Mouse (Mus musculus) heart, embryonic 16.5 days (tissue): Measurements from ENCODE around the gene Plagl2. TPM values are rescaled to one million over a fixed set of nuclear protein-coding genes. Genes with fewer than 3 reads are reported as not detected.
"Not testable (repeated sequence)": the region's sequence is repeated elsewhere in the genome, so short reads cannot be mapped to it uniquely, and the experiment has no call there.

ENCODE experiments used
- ATAC-seq: fragments of 200-750 bp; cut with Nextera tagmentation; replicated peaks from 2 replicates; pipeline ENCODE4 v1.8.0; 2017; ENCODE audit warnings: moderate number of reproducible peaks; ENCODE audit not compliant: insufficient read depth, low FRiP score; ENCODE audit errors: extremely low read depth
- H3K27ac ChIP-seq: fragments of 300-500 bp; sonication (generic); 2 replicates; pipeline ENCODE4 v1.5.1; 2014; ENCODE audit warnings: mild to moderate bottlenecking, low read length, control low read depth, moderate library complexity
- H3K27me3 ChIP-seq: fragments of 300-500 bp; sonication (generic); 2 replicates; pipeline ENCODE4 v1.6.1; 2014; ENCODE audit warnings: low read length, mixed read lengths; ENCODE audit not compliant: control insufficient read depth, insufficient read depth
- H3K36me3 ChIP-seq: fragments of 300-500 bp; sonication (generic); 2 replicates; pipeline ENCODE4 v1.6.1; 2014; ENCODE audit not compliant: control insufficient read depth, insufficient read depth
- H3K4me1 ChIP-seq: fragments of 300-500 bp; sonication (generic); 2 replicates; pipeline ENCODE4 v1.6.1; 2014; ENCODE audit warnings: low read length, mixed read lengths; ENCODE audit not compliant: control insufficient read depth, insufficient read depth
- H3K4me2 ChIP-seq: fragments of 300-500 bp; sonication (generic); 2 replicates; pipeline ENCODE4 v1.6.1; 2014; ENCODE audit warnings: low read depth, mild to moderate bottlenecking, control low read depth, low read length
- H3K4me3 ChIP-seq: fragments of 300-500 bp; sonication (generic); 2 replicates; pipeline ENCODE4 v1.5.1; 2014; ENCODE audit warnings: mild to moderate bottlenecking, control low read depth, low read length
- H3K9ac ChIP-seq: fragments of 300-500 bp; sonication (generic); 2 replicates; pipeline ENCODE4 v1.6.1; 2014; ENCODE audit warnings: low read length, control low read depth
- H3K9me3 ChIP-seq: fragments of 300-500 bp; sonication (generic); replicated peaks from 2 replicates; pipeline ENCODE4 v1.6.1; 2016; ENCODE audit warnings: low read length; ENCODE audit not compliant: control insufficient read depth
- WGBS: fragments of 180-500 bp; shearing (Covaris S2); extraction: QIAGEN DNeasy Blood & Tissue Kit; methylation state at CpG from one replicate; pipeline ENCODE4 v1.1.7; 2014; 5-methylcytosine and 5-hydroxymethylcytosine counted together
- polyA plus RNA-seq: library from polyadenylated mRNA; unstranded; fragments of >200 nt; fragmentation: Nextera tagmentation; extraction: Ambion mirVana; gene quantifications from 2 replicates; pipeline ENCODE4 v1.2.1, GENCODE M21; 2015

The Plagl2 gene
- polyA plus RNA-seq, 1 experiment from 2014 or later = 10.3 TPM

DNA sequence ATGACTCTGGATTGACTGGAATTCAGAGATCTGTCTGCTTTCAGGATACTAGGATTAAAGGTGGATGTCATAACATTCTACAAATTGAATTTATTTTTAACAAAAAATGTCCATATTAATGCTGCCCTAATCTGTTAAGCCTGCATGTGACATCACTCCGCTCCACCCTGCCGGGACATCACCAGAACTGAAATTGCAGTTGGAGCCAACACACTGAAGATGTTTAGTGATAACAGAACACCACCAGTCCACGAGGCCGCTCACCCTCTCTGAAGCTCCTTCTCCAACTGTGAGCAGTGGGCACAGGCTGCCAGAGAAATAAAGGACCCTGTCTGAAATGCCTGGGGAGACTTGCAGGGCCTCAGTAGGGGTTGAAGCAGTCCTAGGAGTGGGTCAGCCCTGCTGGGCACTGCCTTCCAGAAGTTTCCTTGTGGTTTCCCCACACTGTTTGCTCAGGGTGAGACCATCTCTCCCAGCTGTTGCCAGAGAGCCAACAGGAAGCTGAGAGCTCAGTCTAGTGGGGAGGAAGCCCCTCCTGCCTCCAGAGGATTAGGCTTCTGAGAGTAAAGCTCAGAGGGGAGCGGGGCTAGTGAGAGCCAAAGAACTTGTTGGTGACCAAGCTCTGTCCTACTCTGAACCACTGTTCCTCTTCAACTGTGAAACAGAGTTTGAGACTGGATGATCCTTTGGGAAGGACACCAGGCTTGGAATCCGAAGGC lies 33.1 kb upstream of the Plagl2 start:
- H3K4me1 ChIP-seq, H3K4me3 ChIP-seq, H3K27ac ChIP-seq, H3K36me3 ChIP-seq, H3K4me2 ChIP-seq, H3K9ac ChIP-seq, H3K27me3 ChIP-seq, H3K9me3 ChIP-seq: not testable (repeated sequence)
- 59% methylated on average over 6 of the region's 6 CpGs for WGBS
- ATAC-seq = peak; percentile 41; the same call in 1 of the 2 replicates

DNA sequence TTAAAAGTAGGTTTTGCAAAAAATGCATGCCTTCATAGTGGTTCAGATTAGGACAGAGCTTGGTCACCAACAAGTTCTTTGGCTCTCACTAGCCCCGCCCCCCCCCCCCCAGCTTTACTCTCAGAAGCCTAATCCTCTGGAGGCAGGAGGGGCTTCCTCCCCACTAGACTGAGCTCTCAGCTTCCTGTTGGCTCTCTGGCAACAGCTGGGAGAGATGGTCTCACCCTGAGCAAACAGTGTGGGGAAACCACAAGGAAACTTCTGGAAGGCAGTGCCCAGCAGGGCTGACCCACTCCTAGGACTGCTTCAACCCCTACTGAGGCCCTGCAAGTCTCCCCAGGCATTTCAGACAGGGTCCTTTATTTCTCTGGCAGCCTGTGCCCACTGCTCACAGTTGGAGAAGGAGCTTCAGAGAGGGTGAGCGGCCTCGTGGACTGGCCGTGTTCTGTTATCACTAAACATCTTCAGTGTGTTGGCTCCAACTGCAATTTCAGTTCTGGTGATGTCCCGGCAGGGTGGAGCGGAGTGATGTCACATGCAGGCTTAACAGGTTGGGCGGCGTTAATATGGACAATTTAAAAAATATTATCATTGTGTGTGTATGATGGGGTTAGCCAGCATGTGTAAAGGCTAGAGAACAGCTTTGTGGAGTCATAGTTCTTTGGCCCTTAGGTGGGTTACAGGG lies 29.1 kb upstream of the Plagl2 start:
- H3K4me1 ChIP-seq, H3K36me3 ChIP-seq, ATAC-seq, H3K9me3 ChIP-seq, H3K27ac ChIP-seq, H3K4me2 ChIP-seq, H3K4me3 ChIP-seq, H3K27me3 ChIP-seq, H3K9ac ChIP-seq: not testable (repeated sequence)
- WGBS = 48% methylated on average over 8 of the region's 8 CpGs

DNA sequence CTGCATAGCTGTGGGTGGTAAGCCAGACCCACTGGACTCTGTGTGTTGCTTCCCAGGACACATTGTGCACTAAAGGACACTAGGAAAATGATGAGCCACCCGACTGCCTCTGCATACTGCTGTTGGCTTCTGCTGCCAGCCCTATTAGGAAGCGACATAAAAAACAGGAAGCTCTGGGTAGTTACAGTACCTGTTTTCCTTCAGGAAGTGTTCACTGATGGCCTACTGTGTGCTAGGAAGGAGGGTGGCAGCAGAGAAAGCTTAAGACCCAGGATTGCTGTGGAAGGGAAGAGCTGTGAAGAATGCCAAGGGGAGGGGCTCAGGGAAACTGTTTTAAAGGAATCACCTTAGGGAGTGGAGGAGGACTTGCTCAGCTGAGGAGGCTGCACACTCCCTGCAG lies 26.1 kb upstream of the Plagl2 start:
- no peak for ATAC-seq

DNA sequence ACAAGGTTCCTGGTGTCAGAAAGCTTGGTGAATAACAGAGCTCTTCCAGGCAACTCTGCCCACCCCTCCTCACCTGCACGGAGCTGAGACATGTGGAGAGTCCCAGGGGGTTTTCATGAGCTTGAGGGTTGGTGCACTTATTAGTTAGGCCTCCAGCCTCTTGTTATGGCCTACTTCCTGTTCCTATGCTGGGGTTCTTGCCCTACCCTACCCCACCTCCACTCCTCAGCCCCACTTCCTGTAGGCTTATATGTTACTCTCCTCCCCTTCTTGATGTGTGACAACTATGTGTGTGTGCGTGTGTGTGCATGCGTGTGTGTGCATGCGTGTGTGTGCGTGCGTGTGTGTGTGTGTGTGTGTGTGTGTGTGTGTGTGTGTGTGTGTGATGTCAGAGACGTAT lies 21.8 kb upstream of the Plagl2 start:
- Histone ChIP-seq H3K4me2 (no peak overlapping the region), H3K9ac (no peak overlapping the region), H3K4me1 (peaks cover 9% of the 10 kb centered on the region), H3K36me3 (peaks cover 20% of the 10 kb centered on the region), H3K27ac (no peak overlapping the region), H3K9me3 (no peaks in the 10 kb centered on the region), H3K27me3 (no peaks in the 10 kb centered on the region), H3K4me3 (no peak overlapping the region)
- WGBS = 80% methylated on average over 7 of the region's 7 CpGs
- no peak for ATAC-seq

More for the DNA sequence above, 26.1 kb upstream of the Plagl2 start:
- no peak overlapping the region for H3K4me2 ChIP-seq
- no peak overlapping the region for H3K9ac ChIP-seq
- H3K36me3 ChIP-seq = peaks cover 15% of the 10 kb centered on the region
- H3K9me3 ChIP-seq = no peaks in the 10 kb centered on the region
- H3K4me1 ChIP-seq = peaks cover 3% of the 10 kb centered on the region; the same call in 1 of the 2 replicates
- 83% methylated on average over 2 of the region's 2 CpGs for WGBS
- H3K27me3 ChIP-seq = no peaks in the 10 kb centered on the region
- H3K4me3 ChIP-seq = no peak overlapping the region
- H3K27ac ChIP-seq = no peak overlapping the region

DNA sequence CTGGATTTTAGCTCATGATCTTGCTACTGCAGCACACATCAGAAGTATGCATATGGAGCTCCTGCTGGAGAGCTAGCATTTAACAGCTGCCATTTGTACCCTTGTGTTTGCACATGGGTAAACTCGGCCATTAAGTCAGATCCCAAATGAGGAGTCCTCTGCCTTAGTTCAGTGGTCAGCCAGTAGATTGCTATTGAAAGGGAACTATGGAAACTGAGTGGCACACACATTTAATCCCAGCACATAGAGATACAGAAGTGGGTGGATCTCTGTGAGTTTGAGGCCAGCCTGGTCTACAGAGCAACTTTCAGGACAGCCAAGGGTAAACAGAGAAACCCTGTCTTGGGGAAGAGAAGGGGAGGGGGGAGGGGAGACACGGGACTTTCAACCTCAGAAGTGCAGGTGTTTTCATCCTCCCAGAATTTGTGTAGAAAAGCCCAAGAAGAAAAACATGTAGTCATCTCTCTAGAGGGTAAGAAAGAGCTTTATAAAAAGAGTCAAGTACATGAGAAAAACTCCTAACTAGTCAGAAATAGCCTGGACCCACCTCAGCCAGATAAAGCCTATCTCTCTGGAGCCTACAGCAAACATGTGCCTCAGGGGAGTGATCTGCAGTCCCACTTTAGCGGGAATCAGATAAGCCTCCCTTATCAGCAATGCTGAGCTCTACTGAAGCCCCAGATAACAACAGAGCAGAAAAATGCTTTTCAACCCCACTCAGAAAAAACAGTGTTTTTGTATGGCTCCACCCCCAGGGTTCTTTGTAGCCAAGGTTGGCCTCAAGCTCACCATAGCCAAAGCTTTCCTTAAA lies 18.8 kb upstream of the Plagl2 start:
- Histone ChIP-seq H3K9ac (no peak overlapping the region), H3K36me3 (peaks cover 15% of the 10 kb centered on the region), H3K27me3 (no peaks in the 10 kb centered on the region), H3K9me3 (no peaks in the 10 kb centered on the region), H3K4me2 (no peak overlapping the region), H3K27ac (peak overlapping the region; percentile 33; the same call in 1 of the 2 replicates), H3K4me3 (no peak overlapping the region), H3K4me1 (peaks cover 13% of the 10 kb centered on the region)
- WGBS = 40% methylated on average over 3 of the region's 3 CpGs
- ATAC-seq = no peak

DNA sequence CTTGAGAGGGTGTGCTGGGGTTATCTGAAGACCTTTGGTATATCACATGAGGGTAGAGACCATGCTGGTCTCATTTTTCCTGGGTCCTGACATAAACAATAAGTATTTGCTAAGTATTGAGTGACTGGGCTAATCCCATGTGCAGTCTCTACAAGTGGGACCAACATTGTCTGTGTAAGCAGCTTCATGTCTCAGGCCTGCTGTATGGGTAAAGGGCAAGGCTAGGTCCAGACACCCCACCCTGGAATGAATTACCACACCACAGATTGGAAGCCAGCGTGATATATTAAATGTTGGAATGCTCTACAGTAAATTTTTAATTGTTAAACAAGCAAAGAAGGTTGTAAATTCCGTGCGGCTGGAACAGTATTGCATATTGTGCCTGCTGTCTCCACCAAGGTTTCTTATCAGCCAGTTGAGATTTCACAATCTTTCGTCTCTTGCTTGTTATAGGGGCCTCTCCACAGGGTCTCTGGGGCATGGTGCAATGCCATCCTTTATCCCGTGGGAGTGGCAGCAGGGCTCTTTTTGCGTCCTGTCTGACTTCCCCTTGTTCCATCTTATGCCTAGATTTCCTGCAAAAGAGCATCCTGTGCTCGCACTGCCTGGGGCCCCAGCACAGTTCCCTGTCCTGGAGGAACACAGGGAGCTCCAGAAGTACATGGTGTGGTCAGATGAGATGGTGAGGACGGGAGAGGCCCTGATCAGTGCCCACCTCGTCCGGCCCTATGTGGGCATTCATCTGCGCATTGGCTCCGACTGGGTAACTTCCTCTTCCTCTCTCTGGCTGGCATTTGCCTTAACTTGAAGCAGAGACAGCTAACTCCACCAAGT lies 18.0 kb upstream of the Plagl2 start:
- Histone ChIP-seq H3K4me1 (peaks cover 13% of the 10 kb centered on the region), H3K27me3 (no peaks in the 10 kb centered on the region), H3K27ac (no peak overlapping the region), H3K4me3 (no peak overlapping the region), H3K9ac (no peak overlapping the region), H3K36me3 (peaks cover 12% of the 10 kb centered on the region), H3K4me2 (no peak overlapping the region), H3K9me3 (no peaks in the 10 kb centered on the region)
- WGBS = 54% methylated on average over 12 of the region's 12 CpGs
- ATAC-seq = no peak

DNA sequence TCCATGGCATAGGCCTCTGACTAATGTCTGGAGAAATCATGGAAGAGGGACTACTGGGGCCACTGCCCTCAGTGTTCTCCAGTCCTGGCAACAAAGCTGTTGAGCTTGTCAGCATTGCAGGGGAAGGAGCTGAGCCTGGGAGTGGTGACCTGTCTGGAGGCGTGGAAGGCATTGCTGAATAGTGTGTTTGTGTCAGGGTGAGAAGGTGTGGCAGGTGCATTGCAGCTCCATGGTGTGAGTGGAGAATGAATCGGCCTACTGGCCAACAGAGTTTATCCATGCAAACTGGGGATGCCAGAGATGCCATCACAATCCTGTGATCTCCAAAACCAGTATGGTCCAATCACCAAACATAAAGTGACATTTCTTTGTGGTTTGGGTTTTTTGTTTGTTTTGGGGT lies 15.4 kb upstream of the Plagl2 start:
- Histone ChIP-seq H3K4me2 (no peak overlapping the region), H3K27me3 (no peaks in the 10 kb centered on the region), H3K9me3 (no peaks in the 10 kb centered on the region), H3K4me1 (peaks cover 13% of the 10 kb centered on the region), H3K9ac (no peak overlapping the region), H3K36me3 (peaks cover 12% of the 10 kb centered on the region), H3K27ac (no peak overlapping the region), H3K4me3 (no peak overlapping the region)
- 80% methylated on average over 2 of the region's 2 CpGs for WGBS
- no peak for ATAC-seq

DNA sequence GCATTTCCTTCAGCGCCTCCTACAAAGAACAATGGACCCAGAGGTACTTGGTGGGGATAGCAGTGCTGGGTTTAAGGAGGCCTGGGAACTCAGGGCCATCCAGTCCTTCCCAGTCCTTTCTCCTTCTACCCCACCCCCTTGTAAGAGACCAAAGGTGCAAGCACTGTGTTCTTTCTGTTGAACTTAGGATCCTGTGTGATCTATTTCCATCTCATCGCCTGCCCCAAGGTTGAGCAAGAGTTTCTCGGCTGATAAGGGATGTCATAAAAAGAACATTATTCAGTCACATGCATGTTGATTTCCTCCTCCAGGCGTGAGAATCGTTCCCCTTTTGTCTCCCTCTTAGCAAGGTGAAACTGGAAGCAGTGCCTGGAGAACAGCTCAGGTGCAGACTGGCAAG lies 8.5 kb upstream of the Plagl2 start:
- Histone ChIP-seq H3K27ac (no peak overlapping the region), H3K27me3 (no peaks in the 10 kb centered on the region), H3K4me2 (no peak overlapping the region), H3K36me3 (peaks cover 20% of the 10 kb centered on the region), H3K9me3 (no peaks in the 10 kb centered on the region), H3K4me1 (no peaks in the 10 kb centered on the region), H3K9ac (no peak overlapping the region), H3K4me3 (no peak overlapping the region)
- 81% methylated on average over 5 of the region's 5 CpGs for WGBS
- no peak for ATAC-seq
